Mouse (Mus musculus): ENCODE measurements around the gene Tmem26. TPM values are rescaled to one million over a fixed set of nuclear protein-coding genes. Genes with fewer than 3 reads are reported as not detected.

Gene Tmem26
- total and polyA plus RNA-seq, 3 experiments = 0.04 TPM; not detected in 2

DNA sequence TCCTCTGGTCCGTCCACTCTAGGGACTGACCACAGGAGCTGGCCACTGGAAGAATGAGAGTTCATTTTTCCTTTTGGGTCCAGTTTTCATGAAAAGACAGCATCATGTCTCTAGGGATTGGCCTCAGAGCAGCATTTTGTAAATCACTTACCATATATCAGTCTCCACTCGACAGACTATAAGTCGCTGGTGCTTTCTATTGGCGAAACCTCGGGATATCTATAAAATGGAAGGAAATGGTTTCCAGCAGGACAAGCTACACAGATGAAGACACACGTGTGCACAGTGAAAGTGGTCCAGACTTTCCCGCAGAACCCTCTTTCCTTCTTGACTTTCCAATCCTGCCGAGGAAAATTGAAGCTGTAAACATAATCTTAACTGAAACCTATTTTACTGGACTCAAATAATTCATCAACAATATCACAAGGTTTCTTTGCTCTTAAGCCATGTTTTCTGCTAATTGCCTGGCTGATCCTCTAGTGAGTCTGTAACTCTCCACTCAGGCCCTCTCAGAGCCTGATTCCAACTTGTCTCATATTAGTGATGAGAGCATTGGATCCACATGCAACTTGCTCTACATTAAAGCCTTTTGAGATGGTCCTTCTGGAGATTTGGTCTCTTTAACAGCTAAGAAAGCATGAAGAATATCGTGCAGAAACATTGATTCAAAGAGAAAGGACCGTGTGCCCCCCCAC lies 94.8 kb downstream of the Tmem26 start:
- Histone ChIP-seq H3K4me1 (ENCODE audit: control insufficient read depth in 1 of 2, insufficient read depth in 2 of 2) (no peaks in the 10 kb centered on the region), H3K4me3 (replicated peaks in 1 of 3; ENCODE audit: low read depth in 2 of 3, low read length in 2 of 3, poor library complexity in 1 of 3) (no peak overlapping the region), H3K9ac (ENCODE audit: insufficient read depth, low read depth) (no peak overlapping the region), H3K79me2 (replicated peaks; ENCODE audit: control insufficient read depth, extremely low read depth, insufficient read depth, poor library complexity, severe bottlenecking) (no peaks in the 10 kb centered on the region), H3K27me3 (replicated peaks) (no peaks in the 10 kb centered on the region), H3K4me2 (ENCODE audit: insufficient read depth, low read depth, poor library complexity, severe bottlenecking) (no peak overlapping the region), H3K27ac (ENCODE audit: insufficient read depth, low read depth) (no peak overlapping the region), H3K36me3 (replicated peaks in 1 of 2; ENCODE audit: control insufficient read depth in 1 of 2, insufficient read depth in 1 of 2, low read length in 1 of 2) (no peaks in the 10 kb centered on the region), H3K9me3 (replicated peaks; ENCODE audit: low read length) (no peaks in the 10 kb centered on the region)
- TF ChIP-seq POLR2AphosphoS2 (IDR thresholded peaks at IDR 0.05; ENCODE audit: low read depth, low read length) (no peak), MYC (IDR thresholded peaks at IDR 0.05; ENCODE audit: low read depth, low read length) (no peak), USF1 (IDR thresholded peaks at IDR 0.05; ENCODE audit: low read depth, low read length) (no peak), BHLHE40 (IDR thresholded peaks at IDR 0.05; ENCODE audit: low read depth, low read length) (no peak)
- DNase-seq (ENCODE audit: extremely low read depth) = no peak
- in situ Hi-C loops (cut with MboI; ENCODE audit: low pct_ligation_motif_present, low pct_unique_long_range_greater_than_20kb, low sequenced_read_pairs) (no loop called here), dilution Hi-C loops (cut with MboI; ENCODE audit: extremely low pct_ligation_motif_present, extremely low pct_unique_long_range_greater_than_20kb, low sequenced_read_pairs) (no loop called here)

DNA sequence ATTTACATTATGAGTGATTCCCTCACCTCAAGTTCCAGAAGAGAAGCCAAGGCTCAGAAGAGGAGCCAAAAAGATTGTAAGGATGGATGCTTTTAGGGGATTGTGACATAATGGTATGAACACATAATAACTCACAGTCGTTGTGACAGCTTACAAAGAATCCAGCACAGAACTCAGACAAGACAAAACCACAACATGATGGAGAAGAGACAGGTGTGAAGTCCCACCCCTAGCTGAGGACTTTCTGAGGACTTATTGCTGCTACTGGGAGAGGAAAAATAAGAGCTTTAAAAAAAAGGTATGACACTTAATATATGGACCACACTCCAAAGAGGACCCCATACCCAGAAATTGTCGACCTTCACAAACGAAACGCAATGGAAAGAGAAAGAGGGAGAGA lies 101.1 kb downstream of the Tmem26 start:
- Histone ChIP-seq H3K27me3 (replicated peaks) (no peaks in the 10 kb centered on the region), H3K4me1 (ENCODE audit: control insufficient read depth in 1 of 2, insufficient read depth in 2 of 2) (no peaks in the 10 kb centered on the region), H3K36me3 (replicated peaks in 1 of 2; ENCODE audit: control insufficient read depth in 1 of 2, insufficient read depth in 1 of 2, low read length in 1 of 2) (no peaks in the 10 kb centered on the region), H3K4me2 (ENCODE audit: insufficient read depth, low read depth, poor library complexity, severe bottlenecking) (no peak overlapping the region), H3K4me3 (replicated peaks in 1 of 3; ENCODE audit: low read depth in 2 of 3, low read length in 2 of 3, poor library complexity in 1 of 3) (no peak overlapping the region), H3K79me2 (replicated peaks; ENCODE audit: control insufficient read depth, extremely low read depth, insufficient read depth, poor library complexity, severe bottlenecking) (no peaks in the 10 kb centered on the region), H3K27ac (ENCODE audit: insufficient read depth, low read depth) (no peak overlapping the region), H3K9ac (ENCODE audit: insufficient read depth, low read depth) (no peak overlapping the region), H3K9me3 (replicated peaks; ENCODE audit: low read length) (no peaks in the 10 kb centered on the region)
- dilution Hi-C loops (cut with MboI; ENCODE audit: extremely low pct_ligation_motif_present, extremely low pct_unique_long_range_greater_than_20kb, low sequenced_read_pairs) (no loop called here), in situ Hi-C loops (cut with MboI; ENCODE audit: low pct_ligation_motif_present, low pct_unique_long_range_greater_than_20kb, low sequenced_read_pairs) (no loop called here)
- DNase-seq (ENCODE audit: extremely low read depth) = no peak
- no peak for TF ChIP-seq TBP (conservative IDR thresholded peaks at IDR 0.05; ENCODE audit: low read depth, low read length)
- TF ChIP-seq ETS1 (conservative IDR thresholded peaks at IDR 0.05; ENCODE audit: low read depth, low read length) = no peak
- TF ChIP-seq CHD1 (IDR thresholded peaks at IDR 0.05; ENCODE audit: low read depth, low read length) = no peak
- TF ChIP-seq MAX (IDR thresholded peaks at IDR 0.05; ENCODE audit: low read length) = no peak
- TF ChIP-seq TCF12 (IDR thresholded peaks at IDR 0.05; ENCODE audit: low read depth, low read length) = no peak
- TF ChIP-seq ZMIZ1 (IDR thresholded peaks at IDR 0.05; ENCODE audit: low read depth, low read length) = no peak
- no peak for TF ChIP-seq MYC (IDR thresholded peaks at IDR 0.05; ENCODE audit: low read depth, low read length)
- no peak for TF ChIP-seq MXI1 (IDR thresholded peaks at IDR 0.05; ENCODE audit: low read depth, low read length)
- no peak for TF ChIP-seq IRF4 (IDR thresholded peaks at IDR 0.05; ENCODE audit: low read depth, low read length)
- TF ChIP-seq MEF2A (IDR thresholded peaks at IDR 0.05; ENCODE audit: borderline replicate concordance, low read depth, low read length) = no peak
- no peak for TF ChIP-seq POLR2AphosphoS2 (IDR thresholded peaks at IDR 0.05; ENCODE audit: low read depth, low read length)
- no peak for TF ChIP-seq CHD2 (IDR thresholded peaks at IDR 0.05; ENCODE audit: low read length)
- TF ChIP-seq JUN (IDR thresholded peaks at IDR 0.05; ENCODE audit: insufficient read depth, low read depth, low read length) = no peak
- TF ChIP-seq MAFK (IDR thresholded peaks at IDR 0.05; ENCODE audit: insufficient replicate concordance, low read length) = no peak
- TF ChIP-seq KAT2A (IDR thresholded peaks at IDR 0.05; ENCODE audit: insufficient replicate concordance, low read length) = no peak
- no peak for TF ChIP-seq ZKSCAN1 (IDR thresholded peaks at IDR 0.05; ENCODE audit: borderline replicate concordance, low read depth, low read length)
- no peak for TF ChIP-seq MAZ (IDR thresholded peaks at IDR 0.05; ENCODE audit: low read depth, low read length)
- TF ChIP-seq GABPA (IDR thresholded peaks at IDR 0.05; ENCODE audit: insufficient replicate concordance, low read depth, low read length) = no peak
- no peak for TF ChIP-seq USF1 (IDR thresholded peaks at IDR 0.05; ENCODE audit: low read depth, low read length)

Other genes starting within 250 kb of the Tmem26 start
- 0.25 and 0.72 TPM in 2 replicates for gene Cabcoco1, start 181.8 kb upstream of the Tmem26 start, total RNA-seq (2012; rRNA removed)
- gene Cabcoco1, start 181.8 kb upstream of the Tmem26 start, total RNA-seq (2014; rRNA removed) = 0.65 and 0.90 TPM in 2 replicates
- gene Cabcoco1, start 181.8 kb upstream of the Tmem26 start, polyA plus RNA-seq (2012; ENCODE audit: insufficient read length, low read depth) = 2.4 TPM in 2 replicates

Measured in CH12.LX (cell line).